Mouse (Mus musculus): ENCODE measurements around the gene Cables2.

DNA sequence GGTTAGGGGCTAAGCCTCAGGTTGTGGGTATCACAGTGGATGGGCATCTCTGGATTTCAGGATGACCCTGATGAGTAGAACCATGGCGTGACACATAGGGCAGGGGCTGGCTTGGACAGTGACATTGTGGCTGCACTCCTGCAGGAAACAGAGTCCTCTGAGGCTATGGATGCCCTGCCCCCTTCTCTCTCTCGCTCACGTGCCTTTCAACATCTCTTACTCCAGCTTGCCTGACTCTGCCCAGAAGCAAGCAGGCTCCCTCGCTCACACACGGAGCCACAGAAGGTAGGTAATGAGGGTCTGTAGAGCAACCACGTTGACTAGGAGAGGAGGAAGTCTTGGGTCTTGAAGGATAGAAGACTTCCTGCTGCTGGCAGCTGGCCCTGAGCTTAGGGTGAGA is 17.2 kb upstream of the Cables2 start:
- TF ChIP-seq CTCF (IDR thresholded peaks at IDR 0.05; ENCODE audit: low read depth, low read length) (no peak), POLR2A (IDR thresholded peaks at IDR 0.05; ENCODE audit: borderline replicate concordance, low read depth, low read length) (no peak)
